Mouse (Mus musculus): ENCODE measurements around the gene Gm26620.

The Gm26620 gene

GRCm38 (mm10) chr1:170884978-170885561 is at the start of gene Gm26620, which contains the start of gene Dusp12:
TSS of gene Gm26620 (plus strand) at chr1:170885065.
TSS of gene Dusp12 (minus strand) at chr1:170885540.
- DNase-seq (ENCODE audit: low spot score in 2 of 2): peak; percentile 94 to 95

GRCm38 (mm10) chr1:170839685-170840084 is 45.2 kb upstream of the Gm26620 start:
- no peak for DNase-seq (ENCODE audit: low spot score in 2 of 2)

- DNase-seq (ENCODE audit: low spot score in 2 of 2): no peak
Measured at GRCm38 (mm10) chr1:170844380-170844779, 40.5 kb upstream of the Gm26620 start.

- no peak for DNase-seq (ENCODE audit: low spot score in 2 of 2)
Measured at GRCm38 (mm10) chr1:170845448-170846307, 39.2 kb upstream of the Gm26620 start.

GRCm38 (mm10) chr1:170850007-170850406 is 34.9 kb upstream of the Gm26620 start:
- peak in 1 of 2 experiments; percentile 38 for DNase-seq (ENCODE audit: low spot score in 2 of 2)

GRCm38 (mm10) chr1:170850637-170851624 is 33.9 kb upstream of the Gm26620 start:
- no peak for DNase-seq (ENCODE audit: low spot score in 2 of 2)

- no peak for DNase-seq (ENCODE audit: low spot score in 2 of 2)
Measured at GRCm38 (mm10) chr1:170853604-170854003, 31.3 kb upstream of the Gm26620 start.

DNA sequence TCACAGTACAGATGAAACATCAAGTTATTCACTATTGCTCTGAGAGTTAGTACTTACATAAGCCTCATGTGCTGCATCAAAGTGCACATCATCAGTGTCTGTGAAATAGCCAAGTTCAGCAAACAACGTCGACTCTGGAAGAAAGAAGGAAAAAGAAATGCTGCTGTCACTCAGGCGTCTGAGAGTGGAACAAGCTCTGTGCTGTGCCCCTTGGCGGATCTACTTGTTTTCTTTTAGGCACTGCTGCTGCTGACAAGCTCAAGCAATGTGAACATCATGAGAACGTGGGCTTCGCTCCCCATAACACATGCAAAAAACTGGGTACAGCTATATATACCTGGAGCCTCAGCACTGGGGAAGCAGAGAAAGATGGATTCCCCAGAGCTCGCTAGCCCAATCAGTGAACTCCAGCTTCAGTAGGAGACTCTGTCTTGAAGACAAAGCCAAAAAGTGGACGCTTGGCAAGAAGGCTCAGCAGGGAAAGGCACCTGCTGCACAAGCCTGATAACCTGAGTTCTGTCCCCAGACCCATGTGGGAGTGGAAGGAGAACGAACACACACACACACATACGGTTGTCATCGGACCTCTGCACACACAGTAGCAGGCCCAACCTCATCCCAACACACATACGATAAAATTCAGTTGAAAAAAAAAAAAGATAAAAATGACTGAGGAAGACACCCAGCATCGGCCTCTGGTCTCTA is 29.7 kb upstream of the Gm26620 start:
- DNase-seq (ENCODE audit: low spot score in 2 of 2): no peak

GRCm38 (mm10) chr1:170857369-170857768 is 27.5 kb upstream of the Gm26620 start:
- no peak for DNase-seq (ENCODE audit: low spot score in 2 of 2)

GRCm38 (mm10) chr1:170858872-170859271 is 26.0 kb upstream of the Gm26620 start:
- DNase-seq (ENCODE audit: low spot score in 2 of 2): no peak

DNA sequence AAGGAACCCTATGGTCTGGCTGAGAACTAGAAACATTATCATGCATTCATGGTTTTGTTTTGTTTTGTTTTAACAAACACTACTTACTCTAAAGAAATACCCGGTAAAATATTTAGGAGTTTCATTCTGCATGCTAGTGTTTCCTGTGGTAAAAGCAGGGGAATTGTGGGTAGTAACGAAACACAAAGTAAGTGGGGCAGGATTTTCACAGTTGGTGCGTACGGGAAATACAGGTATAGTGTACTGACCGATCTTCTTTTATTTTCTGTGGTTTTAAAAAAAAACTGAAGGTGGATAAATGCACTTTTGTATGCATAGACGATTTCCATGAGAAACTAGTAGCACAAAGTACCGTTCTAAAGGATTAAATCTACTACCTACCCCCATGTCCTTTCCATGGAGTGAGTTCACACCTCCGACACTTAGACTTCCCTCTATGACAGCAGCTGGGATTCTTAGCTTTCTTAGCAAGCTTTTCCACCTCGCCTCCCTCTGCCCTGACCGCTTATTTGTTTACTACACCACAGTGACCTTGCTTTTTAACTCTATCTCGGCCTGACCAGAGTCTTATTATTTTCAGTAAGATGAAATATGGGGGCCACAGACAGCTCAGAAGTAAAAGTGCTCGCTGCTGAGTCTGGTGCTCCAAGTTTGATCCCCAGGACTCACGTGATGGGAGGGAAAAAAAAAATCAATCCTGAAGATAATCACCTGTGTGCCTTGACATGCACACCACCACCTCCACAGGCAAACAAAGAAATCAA is 23.0 kb upstream of the Gm26620 start:
- DNase-seq (ENCODE audit: low spot score in 2 of 2): no peak

- DNase-seq (ENCODE audit: low spot score in 2 of 2): no peak
Measured at GRCm38 (mm10) chr1:170862435-170862717, 22.5 kb upstream of the Gm26620 start.

- no peak for DNase-seq (ENCODE audit: low spot score in 2 of 2)
Measured at GRCm38 (mm10) chr1:170863033-170863432, 21.8 kb upstream of the Gm26620 start.

GRCm38 (mm10) chr1:170864234-170864633 is 20.6 kb upstream of the Gm26620 start:
- no peak for DNase-seq (ENCODE audit: low spot score in 2 of 2)

DNA sequence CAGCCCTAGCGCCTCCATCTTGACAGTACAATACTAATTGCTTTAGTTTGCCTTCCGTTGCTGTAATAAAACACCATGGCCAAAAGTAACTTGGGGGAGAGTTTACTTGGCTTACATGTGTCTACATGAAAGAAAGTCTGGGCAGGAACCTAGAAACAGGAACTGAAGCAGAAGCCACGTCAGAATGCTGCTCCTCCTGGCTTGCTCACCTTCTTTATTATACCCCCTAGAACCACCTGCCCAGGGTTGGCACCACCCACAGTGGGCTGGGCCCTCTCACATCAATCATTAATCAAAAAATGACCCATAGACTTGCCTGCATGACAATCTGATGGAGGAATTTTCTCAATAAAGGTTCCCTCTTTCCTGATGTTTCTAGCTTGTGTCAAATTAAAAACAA is 20.1 kb upstream of the Gm26620 start:
- DNase-seq (ENCODE audit: low spot score in 2 of 2): no peak

DNA sequence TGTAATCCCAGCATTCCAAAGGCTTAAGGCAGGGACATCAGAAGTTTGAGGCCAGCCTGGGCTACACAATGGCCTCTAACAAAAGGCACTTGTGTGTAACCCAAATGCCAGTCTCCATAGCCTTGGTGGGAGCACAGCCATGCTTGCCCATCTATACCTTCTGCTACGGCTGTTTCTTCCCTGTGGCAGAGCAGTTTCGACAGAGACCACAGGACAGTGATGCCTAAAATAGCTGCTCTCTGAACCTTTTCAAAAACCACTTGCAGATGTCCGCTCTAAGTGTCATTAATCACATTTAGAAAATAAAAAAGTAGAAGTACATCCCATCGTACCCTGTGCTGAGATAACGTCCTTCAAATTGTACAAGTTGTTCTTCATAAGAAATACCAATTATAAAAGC is 19.5 kb upstream of the Gm26620 start:
- DNase-seq (ENCODE audit: low spot score in 2 of 2): no peak

- DNase-seq (ENCODE audit: low spot score in 2 of 2): peak; percentile 52 to 60
Measured at GRCm38 (mm10) chr1:170866992-170867690, 17.7 kb upstream of the Gm26620 start.

DNA sequence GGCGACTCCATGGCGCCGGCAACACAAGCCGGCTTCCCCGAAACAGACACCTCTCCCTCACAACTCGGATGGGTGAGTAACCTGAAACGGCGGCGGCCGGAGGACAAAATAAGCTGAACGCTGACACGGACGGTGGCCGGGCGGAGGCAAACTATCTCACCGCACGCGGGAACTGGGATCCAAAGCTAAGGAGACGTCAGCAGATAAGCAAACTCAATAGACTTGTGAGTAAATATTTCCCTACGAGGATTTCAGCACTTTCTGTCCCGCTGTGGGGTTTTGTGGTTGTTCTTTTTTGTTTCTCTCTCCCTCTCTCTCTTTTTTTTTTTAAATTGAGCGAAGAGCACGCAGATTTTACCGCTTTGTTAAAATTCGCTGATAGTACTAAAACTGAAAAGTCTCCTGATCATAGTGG is 17.2 kb upstream of the Gm26620 start, which contains the start of gene Atf6:
Gene Atf6 (minus strand): TSS at position 81 of the 415 bp plus-strand sequence.
- peak; percentile 96 to 97 for DNase-seq (ENCODE audit: low spot score in 2 of 2)

DNA sequence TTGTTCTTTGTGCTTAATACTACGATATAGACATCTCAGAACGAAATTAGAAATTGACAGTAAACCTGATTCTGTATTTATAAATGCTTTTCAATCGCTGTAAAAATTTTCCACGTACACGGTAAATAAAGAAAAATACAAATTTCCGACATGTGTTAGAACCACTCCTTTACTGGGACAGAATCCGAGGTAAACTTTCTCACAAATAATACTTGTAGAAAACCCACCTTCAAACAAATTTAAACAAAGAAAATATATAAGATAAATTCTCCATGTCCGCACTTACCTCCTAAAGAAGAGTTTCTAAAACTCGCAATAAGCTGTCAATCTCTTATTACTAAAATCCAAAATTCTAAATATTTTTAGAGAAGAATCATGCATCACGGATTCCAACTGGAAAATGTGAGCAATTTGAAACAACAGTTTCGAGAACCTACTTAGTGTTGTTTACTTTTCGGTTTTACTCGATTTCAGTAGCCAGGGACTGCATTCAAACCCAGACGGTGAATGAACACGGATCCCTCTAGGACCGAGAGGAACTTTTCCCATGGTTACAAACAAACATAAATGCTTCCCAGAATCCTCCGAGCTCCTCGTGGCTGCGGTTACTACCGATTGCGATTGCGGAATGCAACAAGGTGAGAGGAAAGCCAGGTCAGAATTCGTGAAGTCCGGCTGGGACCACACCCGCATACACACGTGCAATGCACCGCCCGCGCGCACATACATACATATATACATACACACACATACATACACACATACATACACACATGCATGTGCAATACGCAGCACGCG is 16.6 kb upstream of the Gm26620 start:
- peak; percentile 78 to 85 for DNase-seq (ENCODE audit: low spot score in 2 of 2)
